Mouse (Mus musculus) heart, postnatal 25 days (tissue): ENCODE measurements around the gene Prss48. TPM values are rescaled to one million over a fixed set of nuclear protein-coding genes. Genes with fewer than 3 reads are reported as not detected.
A peak's percentile ranks its signal among the peaks of the same experiment; 100 is the strongest.
"Not testable (repeated sequence)": the region's sequence is repeated elsewhere in the genome, so short reads cannot be mapped to it uniquely, and the experiment has no call there.

ENCODE experiments used
- DNase-seq: peaks from one replicate; pipeline ENCODE4 v3.0.0; 2022; ENCODE audit warnings: low spot score
- intact Hi-C: fragments of 180-260 bp; cut with DNase I; formaldehyde crosslinking; loops from one replicate; pipeline ENCODE4 v1.15.1; 2025
- total RNA-seq, 2 experiments: library from RNA; stranded (reverse); gene quantifications; 2 replicates each; pipeline ENCODE4 v1.2.3; 2021

Gene Prss48
- total RNA-seq, 2 experiments from 2014 or later: not detected

DNA sequence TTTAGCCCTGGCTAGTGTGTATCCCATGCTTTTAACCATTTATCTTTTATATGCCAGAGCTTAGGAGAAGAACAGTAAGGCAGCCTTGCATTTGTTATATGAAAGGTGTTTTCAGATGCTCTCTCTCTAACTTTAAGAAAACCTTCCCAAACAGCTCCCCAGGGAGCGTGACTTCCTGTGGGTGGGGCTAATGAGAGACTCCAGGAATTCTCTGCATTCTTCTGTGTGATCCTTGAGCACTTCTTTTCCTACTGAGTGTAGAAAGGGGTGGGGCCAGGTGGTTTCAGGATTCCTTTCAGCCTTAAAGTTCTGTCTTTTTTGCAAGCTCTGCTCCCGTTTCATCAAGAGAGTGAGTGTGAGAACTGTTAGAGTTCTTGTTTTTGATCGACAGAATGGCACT is 8.3 kb upstream of the Prss48 start:
- no peak for DNase-seq
- intact Hi-C loops: no loop called here

DNA sequence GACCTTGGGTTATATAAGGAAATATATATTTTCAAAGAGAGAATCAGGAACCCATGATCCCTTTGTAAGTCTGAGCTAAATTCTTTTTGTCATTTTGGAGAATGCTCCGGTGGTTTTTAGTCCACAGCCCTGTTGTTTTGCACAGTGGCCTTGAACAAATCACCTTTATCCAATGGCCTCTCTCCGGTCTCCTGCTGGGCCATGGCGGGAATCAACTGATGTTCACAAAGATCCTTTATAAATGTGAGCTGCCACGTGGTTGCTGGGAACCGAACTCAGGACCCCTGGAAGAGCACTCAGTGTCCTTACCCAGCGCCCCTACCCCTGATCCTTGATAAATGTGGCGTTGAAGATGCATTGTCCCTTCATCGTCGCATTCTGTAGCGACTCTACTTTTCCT is 2.5 kb upstream of the Prss48 start:
- no peak for DNase-seq
- intact Hi-C loops: no loop called here

DNA sequence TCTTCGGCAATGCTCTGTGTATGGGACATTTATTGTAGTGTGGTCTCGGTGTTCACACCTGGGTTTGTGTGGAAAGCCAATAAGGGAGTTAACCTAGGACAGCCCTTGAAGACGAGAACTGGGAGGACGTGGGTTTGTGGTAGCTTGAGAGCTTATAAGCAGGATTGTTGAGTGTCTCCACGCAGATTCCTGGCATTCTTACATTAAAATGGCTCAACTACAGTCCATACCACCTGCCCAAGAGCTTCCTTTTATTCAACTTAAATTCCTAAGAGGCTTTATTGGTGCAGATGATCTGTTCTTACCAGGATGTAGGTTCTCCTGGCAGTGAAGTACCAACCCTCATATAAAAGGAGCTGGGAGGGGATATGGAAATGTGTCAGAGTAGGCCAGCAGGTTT is 649 bp upstream of the Prss48 start:
- DNase-seq: no peak
- intact Hi-C loops: no loop called here

DNA sequence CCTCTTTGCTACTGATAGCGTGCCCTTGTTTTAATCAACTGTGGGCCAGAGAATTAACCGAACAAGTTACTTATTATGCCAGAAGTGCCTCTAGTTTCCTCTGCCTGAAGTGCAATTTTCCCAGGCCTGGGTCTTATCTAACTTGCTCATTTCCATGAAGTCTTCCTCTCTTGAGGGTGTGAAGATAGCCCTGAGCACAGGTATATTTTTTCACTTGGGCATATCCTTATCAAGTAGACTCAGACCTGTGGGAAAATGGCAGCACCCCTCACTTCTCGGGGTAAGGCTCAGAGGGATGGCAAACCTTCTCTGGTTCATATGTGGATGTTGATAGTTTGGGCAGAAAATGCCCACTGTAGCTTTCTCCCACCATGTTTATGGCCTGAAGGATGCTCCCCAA is 1.0 kb downstream of the Prss48 start:
- intact Hi-C loops: no loop called here
- DNase-seq: no peak

DNA sequence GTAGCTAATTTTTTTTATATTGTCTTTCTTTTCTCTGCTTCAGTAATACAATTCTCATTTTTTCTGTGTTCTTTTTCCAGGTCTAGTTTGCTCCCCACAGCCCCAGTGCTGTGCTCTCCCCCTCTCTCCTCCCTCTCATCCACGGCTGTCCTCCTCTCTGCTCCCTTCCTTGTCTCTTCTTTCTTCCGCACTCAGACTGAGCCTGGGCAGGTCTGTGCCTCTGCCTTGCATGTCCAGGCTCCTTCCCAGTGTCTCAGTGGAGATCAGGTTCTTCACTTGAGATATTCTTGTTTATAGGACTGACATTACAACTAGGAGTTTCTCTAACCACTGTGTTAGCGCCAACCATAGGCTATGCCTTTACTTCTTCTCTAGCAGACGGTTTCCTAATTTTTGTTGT is 7.6 kb downstream of the Prss48 start:
- intact Hi-C loops: no loop called here
- no peak for DNase-seq

DNA sequence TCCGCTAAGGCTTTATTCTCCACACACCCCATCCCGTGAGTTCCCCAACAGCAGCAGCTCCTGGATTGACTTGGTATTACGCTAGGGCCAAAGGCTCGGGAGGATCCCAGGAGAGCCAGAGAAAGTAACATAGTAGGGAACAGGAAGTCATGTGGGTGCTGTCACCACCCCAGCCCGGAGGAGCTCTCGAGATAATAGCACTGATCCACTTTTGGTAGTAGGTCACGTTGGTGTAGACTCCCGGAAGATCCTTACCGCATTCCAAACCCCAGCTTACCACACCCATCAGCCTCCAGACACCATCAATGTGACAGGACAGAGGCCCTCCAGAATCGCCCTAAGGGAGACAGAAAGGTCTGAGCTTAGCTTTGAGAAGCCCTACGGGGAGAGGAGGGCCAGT is 8.5 kb downstream of the Prss48 start:
- DNase-seq: peak; percentile 28
- intact Hi-C loops: no loop called here

DNA sequence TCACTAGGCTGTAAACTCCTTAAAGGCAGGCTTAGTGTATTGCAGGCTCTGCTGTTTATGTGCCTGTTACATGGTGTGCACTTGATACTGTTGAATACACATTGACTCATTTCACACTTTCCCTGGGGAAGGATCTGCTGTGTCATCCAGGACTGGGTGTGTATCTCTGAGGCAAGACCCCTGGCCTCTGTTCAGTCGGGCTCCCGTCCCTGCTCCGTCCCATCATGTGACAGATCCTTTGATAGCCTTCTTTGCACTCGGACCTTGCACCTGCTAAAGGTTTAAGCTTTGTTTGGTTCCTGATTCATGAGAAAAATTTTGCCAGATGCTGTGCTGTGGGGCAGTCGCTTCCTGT is 10.5 kb downstream of the Prss48 start:
- no peak for DNase-seq
- intact Hi-C loops: no loop called here

DNA sequence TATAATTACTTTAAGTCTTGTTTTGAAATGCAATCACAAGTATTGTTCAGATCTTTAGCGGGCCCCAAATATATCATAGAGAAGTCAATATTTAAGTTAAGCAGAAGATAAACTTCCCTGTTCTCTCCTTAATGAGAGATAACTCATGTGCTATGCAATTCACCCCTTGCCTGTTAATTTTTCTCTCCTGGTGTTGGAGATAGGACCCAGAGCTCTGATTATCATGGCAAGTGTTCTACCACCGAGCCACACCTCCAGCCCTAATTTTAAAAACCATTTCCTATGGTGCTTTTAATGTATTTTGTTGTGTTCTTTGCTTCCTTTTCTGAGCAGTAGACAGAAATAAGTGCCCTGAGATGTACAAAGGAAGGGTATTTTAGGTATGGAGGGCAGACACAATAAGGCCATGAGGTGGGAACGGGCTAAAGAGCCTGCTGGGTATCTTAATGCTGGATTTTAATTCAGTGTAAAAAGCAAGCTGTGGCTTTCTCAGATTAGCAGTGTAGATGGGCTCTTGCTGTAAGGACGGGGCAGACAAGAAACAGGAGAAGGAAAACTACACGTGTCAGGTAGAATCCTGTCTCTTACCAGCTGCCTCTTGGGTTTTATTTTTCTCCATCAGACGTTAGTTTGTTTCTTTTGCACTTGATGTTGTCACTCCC is 11.0 kb downstream of the Prss48 start:
- no peak for DNase-seq
- intact Hi-C loops: no loop called here

DNA sequence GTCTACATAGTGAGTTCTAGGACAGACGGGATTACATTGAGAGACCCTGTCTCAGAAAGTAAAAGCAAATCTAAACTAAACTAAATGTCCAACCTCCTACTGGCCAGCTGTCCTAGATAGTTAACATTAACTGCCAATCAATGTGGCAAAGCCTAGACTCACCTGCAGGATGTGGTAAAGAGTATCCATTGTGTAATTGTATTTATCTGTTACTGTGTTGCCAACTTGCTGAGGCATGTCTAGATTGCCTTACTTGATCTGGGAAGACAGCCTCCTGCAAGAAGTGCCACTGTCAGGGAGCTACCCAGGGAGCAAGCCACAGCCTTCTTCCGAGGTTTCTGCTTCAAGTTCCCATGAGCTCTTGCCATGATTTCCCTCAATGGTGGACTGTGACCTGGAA is 15.1 kb downstream of the Prss48 start:
- DNase-seq: no peak
- intact Hi-C loops: no loop called here

DNA sequence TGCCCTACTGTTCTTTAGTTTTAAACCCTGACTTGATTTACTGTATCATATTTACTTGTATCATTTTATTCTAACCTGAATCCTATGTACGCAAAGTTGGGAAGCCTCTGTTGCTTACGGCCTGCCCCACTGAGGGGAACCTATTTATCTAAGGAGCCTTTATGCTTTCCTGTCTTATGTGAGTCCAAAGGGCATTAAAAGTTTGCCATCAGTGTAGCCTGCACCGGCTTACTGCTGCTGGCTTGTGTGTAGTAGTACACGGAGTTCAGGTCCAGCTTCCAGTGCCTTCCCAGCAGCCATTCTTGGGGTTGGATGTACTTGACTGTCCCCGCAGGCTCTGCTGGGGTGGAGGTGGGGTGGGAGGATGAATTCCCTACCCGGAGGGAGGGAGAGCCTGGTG is 17.8 kb downstream of the Prss48 start:
- intact Hi-C loops: no loop called here
- DNase-seq: no peak

DNA sequence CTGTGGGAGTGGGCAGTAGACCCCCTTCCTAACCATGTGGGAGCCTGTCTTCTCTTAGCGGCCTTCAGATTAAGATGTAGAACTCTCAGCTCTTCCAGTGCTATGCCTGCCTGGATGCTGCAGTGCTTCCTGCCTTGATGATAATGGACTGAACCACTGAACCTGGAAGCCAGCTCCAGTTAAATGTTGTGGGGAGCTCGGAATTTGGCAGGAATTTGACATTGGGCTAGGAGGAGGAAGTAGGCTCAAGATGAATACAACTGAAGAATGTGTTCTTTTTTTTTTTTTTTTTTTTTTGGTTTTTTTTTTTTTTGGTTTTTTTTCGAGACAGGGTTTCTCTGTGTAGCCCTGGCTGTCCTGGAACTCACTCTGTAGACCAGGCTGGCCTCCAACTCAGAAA is 20.5 kb downstream of the Prss48 start:
- intact Hi-C loops, DNase-seq: not testable (repeated sequence)

DNA sequence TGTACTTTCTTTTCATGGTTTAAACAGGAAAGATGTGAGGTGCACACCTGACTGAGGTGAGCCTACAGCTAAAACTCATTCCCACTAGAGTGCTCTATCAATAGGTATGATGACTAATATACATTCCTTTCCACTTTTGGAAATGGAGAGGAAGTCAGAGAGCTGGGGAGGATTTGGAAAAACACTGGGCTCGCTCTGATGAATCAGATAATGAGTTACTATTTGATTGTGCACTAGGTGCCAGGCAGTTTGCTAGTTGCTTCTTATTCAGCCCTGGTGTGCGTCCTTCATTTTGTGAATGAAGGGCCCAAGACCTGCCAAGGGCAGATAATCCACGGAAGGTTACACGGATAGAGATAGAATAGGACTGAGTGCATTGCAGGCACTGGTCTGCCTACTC is 22.3 kb downstream of the Prss48 start:
- intact Hi-C loops: no loop called here
- no peak for DNase-seq

DNA sequence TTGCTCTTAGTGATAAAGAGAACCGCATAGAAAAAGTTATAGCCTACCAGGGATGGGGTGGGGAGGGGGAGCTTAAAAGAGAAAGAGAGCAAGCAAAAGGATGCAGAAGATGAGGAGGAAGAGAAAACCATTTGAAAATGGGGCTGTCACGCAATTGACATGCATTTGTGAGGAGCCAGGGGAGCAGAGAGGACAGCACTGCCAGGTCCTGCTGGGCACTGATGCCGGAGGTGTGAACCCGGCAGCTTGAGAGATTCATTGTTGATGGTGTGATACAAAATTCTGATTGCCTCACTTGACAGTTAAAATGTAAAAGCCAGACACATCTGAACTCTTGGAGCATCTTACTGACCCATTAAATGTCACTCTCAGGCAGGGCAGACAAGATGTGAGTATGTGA is 27.8 kb downstream of the Prss48 start:
- no peak for DNase-seq
- intact Hi-C loops: loop anchor here (5.0 kb wide), 1 partner anchor 47 kb away; no protein-coding TSS in a partner anchor

DNA sequence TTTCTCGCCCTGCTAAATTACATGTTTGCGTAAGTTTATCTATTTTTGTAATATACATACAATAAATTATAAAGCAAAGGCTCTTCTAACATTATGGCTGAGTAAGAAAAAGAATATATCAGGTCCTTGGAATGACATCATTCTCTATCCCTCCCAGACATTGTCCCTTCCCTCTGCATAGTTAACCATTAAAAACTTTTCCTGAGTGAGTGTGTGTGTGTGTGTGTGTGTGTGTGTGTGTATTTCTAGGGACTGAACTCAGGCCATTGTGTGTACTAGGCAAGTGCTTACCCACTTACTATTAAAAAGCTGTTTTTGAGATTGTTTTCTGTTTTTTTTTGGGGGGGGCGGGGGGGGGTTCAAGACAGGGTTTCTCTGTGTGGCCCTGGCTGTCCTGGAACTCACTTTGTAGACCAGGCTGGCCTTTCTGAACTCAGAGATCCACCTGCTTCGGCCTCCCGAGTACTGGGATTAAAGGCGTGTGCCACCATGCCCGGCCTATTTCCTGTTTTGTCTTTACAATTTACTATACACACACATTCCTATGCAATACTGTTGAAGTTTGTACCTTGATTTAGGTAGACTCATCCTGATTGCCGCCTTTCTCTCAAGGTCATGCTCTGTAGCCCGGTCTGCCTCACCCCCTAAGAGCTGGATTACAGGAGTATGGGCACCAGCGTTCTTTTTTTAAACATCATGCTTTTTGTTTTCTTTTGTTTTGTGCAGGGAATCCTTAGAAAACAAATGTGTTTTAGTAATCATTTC is 28.7 kb downstream of the Prss48 start:
- DNase-seq: no peak
- intact Hi-C loops: loop anchor here (5.0 kb wide), 1 partner anchor 46 kb away; no protein-coding TSS in a partner anchor

DNA sequence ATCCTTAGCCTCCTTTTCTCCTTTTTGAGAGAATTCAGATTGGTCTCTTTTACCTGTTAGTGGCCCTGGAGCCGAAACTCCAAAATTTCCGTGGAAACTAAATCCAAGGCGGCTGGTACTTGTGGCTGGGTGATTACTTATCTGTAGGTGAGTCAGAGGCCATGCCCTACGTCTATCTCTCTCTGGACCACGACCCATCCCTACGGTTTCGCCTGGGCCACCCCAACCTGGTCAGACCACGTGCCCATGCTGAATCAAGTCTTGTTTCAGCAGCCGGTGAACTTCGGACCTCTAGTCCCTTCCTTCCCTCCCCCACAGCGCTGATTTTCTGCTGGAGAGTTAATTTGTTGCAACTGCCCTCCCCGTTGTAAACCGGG is 30.7 kb downstream of the Prss48 start:
- DNase-seq: no peak
- intact Hi-C loops: loop anchor here (5.0 kb wide), 1 partner anchor 44 kb away; no protein-coding TSS in a partner anchor

DNA sequence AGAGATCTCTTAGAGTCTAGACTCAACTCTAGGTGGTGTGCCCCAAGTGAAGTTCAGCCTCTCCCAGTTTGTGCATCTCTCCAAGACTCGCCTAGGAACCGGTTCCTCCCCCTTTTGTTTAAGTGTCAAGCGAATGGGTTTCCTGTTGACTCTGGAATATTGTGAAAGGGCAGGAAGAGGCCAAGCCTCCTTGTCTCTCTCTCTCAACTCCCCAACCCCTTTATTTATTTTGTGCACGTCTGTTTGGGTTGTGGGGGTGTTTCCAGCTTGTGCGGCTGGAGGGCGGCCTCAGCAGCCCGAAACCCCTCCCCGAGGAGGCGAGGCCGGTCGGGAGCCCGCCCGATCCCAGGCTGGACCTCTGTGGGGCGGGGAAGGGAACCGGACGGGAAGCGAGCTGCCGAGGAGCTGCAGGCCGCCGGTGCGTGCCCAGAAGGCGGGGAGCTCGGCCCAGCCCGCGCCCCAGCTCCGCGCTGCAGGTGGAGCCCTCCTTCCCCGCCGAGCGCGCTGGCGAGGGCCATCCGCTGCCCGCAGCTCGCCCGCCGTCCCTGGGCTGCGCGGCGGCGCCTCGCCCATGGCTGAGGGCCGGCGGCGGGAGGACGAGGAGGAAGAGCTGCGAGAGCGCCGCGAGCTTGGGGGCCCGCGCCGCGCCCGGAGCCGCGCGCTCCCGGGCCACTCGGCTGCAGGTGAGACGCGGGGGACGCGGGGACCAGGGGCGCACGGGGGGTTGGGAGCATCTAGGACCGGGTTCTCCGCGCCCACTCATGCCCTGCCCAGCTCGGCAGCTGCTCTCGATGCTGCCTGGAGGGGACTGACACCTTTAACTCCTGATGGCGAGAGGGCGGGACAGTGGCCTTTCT is 31.3 kb downstream of the Prss48 start, which contains the start of gene Sh3d19:
Sh3d19 (plus strand) TSS at position 368 of the 857 bp plus-strand sequence.
- intact Hi-C loops: loop anchor here (5.0 kb wide), 1 partner anchor 44 kb away; no protein-coding TSS in a partner anchor

DNA sequence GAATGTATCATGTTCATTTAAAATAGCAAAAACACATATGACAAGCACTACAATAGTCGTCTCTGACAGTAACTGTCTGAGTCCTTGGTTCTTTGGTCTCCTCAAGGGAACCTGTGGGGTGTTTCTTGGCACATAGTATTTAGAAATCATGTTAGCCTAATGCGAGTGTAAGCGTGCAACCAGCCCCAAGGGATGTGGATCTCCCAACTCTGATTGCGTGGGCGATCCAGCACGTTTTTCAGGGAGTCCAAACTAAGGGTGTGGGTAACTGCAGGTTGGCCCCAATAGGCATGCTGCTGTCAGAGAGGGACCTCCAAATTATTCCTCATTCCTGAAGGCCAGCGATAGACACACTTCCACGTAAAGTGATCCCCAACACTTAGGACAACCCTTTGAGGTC is 33.3 kb downstream of the Prss48 start:
- intact Hi-C loops: no loop called here
- no peak for DNase-seq

More for the DNA sequence above, 31.3 kb downstream of the Prss48 start, which contains the start of gene Sh3d19:
- peak; percentile 74 for DNase-seq

DNA sequence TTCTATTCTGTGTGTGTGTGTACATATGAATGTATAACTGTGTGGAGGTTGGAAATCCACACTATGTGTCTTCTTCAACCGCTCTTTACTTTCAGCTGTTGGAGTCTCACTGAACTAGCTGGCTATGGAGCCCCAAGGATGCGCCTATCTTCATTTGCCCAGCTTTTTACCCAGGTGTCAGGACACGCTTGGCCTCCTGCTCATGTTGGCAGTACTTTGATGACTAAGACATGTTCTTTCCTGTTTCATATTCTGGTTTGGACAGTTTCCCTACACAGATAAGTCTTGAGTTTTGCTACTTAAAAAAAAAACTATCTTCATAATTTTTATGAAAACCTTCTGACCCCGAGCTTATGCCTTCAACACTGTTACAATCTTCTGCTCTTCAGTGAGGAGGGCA is 36.8 kb downstream of the Prss48 start:
- no peak for DNase-seq
- intact Hi-C loops: no loop called here

DNA sequence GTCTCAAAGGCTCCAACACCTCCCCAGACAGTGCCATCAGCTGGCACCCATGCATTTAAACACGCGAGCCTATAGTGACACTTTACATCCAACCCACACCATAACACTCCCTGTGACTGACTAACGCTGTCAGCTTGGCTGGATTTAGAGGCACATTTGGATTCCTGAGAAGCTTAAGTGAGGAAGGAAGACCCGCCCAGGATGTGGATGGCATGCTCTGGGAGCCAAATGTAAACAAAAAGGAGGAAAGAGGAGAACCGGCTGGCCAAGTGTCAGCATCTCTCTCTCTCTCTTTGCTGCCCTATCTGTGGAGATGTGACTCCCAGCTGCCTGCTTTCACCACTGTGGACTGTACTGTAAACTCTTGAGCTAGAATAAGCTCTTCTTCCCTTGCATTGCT is 41.2 kb downstream of the Prss48 start:
- intact Hi-C loops: no loop called here
- DNase-seq: no peak

DNA sequence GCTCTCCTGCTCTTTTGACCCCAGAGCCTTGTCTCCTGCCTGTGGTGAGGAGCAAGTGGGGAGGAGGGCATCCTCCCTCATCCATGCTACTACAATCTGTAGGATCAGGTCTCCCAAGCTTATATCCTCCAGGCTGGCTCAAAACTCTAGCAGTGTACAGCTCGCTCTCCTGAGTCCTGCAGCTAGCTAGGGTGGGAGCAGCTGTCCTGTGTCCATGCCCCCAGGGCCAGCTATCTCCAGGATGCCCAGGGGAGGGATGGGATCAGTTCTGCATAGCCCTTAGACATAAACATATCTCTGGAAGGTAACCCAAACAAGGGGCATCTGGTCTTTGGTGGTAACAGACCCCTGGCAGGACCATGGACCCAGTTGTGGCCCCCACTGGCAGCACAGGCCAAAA is 42.6 kb downstream of the Prss48 start:
- DNase-seq: no peak
- intact Hi-C loops: no loop called here

DNA sequence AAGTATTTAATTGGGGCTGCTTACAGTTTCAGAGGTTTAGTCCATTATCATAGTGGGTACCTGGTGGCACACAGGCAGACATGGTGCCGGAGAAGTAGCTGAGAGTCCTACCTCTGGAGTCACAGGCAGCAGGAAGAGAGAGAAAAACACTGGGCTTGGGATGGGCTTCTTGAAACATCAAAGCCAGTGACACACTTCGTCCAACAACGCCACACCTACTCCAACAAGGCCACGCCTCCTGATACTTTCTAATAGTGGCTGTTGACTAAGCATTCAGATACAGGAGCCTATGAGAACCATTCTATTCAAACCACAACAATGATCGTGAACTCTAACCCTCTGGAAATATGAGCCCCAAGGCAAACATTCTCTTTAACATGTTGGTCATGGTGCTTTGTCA is 46.6 kb downstream of the Prss48 start:
- intact Hi-C loops: no loop called here
- DNase-seq: no peak
